Mouse (Mus musculus) liver, adult (tissue): ENCODE data around the gene Bloc1s4.

ENCODE experiments used
- GATA4 ChIP-seq: IDR thresholded peaks from 2 replicates; pipeline ENCODE4 v1.6.1; 2014; ENCODE audit warnings: mild to moderate bottlenecking, low read length; ENCODE audit not compliant: insufficient replicate concordance

The Bloc1s4 gene

GRCm38 (mm10) chr5:36727776-36728175 lies 20.7 kb downstream of the Bloc1s4 start:
- no peak for TF ChIP-seq GATA4

GRCm38 (mm10) chr5:36727136-36727535 lies 21.3 kb downstream of the Bloc1s4 start:
- TF ChIP-seq GATA4: no peak

DNA sequence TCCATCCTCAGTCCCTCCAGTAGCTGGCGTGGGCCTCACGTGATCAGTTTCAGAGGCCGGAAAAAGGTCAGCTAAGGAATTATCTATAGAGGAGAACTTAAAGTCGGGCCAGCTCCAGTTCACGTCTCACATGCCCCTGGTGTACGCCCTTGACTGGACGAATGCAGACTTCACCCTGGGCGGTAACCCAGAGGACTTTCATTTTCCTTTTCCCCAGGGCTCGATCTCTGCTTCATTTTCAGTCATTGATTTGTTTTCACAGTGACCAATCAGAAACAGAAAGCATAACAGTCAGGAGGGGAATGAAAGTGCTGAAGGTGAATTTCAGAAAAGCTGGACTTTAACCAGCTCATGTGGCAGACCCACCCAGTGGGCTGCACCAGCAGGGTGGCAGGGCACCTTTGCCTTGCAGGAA lies 22.1 kb downstream of the Bloc1s4 start:
- TF ChIP-seq GATA4: no peak

GRCm38 (mm10) chr5:36725861-36726260 lies 22.6 kb downstream of the Bloc1s4 start:
- no peak for TF ChIP-seq GATA4

- no peak for TF ChIP-seq GATA4
Observed at GRCm38 (mm10) chr5:36724274-36724673, 24.2 kb downstream of the Bloc1s4 start.

- TF ChIP-seq GATA4: no peak
Observed at GRCm38 (mm10) chr5:36723356-36723755, 25.1 kb downstream of the Bloc1s4 start.

GRCm38 (mm10) chr5:36722415-36722856 lies 26.0 kb downstream of the Bloc1s4 start:
- TF ChIP-seq GATA4: no peak

DNA sequence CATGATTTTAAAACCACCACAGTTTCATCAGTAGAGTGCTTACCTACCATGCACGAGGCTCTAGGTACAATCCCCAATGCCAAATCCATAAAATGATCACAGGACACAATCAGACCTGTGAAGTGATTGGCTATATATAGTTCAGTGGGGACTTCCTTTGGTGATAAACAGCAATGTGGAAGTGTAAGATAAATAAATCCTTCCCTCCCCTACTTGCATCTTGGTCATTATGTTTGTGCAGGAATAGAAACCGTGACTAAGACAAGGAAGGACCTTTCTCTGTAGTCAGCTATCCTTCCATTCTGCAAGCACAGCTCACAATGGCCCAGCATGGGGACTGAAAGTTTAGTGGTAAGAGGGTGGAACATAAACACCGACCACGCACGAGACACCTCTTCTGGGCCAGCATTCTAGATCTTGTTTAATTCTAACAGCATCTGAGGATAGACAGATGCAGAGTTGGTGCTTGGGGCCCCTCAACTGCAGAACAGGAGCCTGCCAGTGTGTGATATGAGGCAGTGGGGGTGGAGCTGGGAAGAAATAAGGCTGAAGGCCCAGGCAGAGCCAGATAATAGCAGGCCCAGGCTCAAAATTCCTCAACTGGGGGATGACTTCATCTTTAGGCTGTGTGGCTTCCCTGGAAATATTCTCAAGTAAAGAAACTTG lies 27.6 kb downstream of the Bloc1s4 start:
- TF ChIP-seq GATA4: no peak

GRCm38 (mm10) chr5:36720219-36720618 lies 28.2 kb downstream of the Bloc1s4 start:
- no peak for TF ChIP-seq GATA4

- no peak for TF ChIP-seq GATA4
Observed at GRCm38 (mm10) chr5:36719601-36720000, 28.8 kb downstream of the Bloc1s4 start.

GRCm38 (mm10) chr5:36719135-36719534 lies 29.3 kb downstream of the Bloc1s4 start:
- TF ChIP-seq GATA4: no peak

DNA sequence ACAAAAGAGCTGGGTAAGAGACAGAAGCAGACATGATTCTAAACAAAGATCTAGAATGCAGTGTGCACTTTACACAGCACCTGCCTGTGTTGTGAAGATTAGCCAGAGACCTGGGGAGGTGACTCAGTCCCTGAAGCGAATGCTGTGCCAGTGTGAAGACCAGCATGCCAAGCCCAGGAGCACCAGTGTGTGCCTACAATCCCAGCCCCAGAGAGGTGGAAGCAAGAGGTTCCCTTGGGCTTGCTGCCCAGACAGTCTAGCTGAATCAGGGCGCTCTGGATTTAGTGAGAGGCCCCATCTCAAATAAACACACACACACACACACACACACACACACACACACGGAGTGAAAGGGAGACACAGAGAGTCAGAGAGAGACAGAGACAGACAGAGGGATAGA lies 30.6 kb downstream of the Bloc1s4 start:
- no peak for TF ChIP-seq GATA4

- no peak for TF ChIP-seq GATA4
Observed at GRCm38 (mm10) chr5:36716816-36717215, 31.6 kb downstream of the Bloc1s4 start.

GRCm38 (mm10) chr5:36714832-36715231 lies 33.6 kb downstream of the Bloc1s4 start:
- no peak for TF ChIP-seq GATA4

- TF ChIP-seq GATA4: no peak
Observed at GRCm38 (mm10) chr5:36713693-36714092, 34.8 kb downstream of the Bloc1s4 start.

DNA sequence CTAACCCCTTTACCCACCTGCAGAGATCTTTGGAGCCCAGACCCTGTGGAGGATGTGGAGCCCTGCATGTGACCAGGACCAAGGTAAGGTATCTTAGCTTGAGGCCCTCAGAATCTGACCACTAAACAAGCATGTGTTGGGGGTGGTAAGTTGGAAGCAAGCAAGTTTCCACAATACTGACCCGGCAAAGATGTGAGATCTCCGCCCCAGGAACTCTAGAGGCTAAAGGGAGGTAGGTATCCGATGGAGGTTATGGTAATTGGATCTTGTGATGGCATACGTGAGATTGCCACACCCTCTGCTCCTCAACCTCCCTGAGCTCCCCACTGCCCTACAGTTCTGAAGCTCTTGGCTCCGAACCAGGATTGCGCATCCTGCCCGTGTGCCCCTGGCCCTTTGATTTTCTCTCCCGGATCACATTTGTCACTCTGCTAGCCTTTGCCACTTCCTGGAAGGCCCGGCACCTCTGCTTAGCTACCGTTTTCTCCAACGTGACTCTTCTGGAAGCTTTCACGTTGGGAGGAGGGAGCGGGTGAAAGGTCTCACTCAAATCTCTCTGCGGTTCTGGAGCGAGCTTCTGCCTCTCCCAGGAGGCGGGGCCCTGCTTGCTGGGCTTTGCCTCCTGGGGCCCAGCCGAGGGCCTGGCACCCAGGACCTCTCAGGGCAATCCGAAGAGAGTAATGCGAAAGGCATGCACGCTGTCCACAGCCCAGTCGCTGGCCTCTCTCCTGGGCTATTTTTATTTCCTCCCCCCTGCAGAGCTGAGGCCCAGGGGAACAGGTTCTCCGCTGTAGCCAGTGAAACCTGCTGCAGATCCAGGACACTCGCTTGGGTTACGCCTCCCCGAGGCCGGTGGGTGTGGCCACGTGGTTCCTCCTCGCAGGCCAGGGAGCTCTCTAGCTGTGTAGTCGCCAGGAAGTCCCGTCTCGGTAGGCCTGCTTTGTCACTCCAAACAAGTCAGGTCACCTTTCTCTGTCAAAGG lies 35.6 kb downstream of the Bloc1s4 start:
- no peak; the same call in 1 of the 2 replicates for TF ChIP-seq GATA4
